Mouse (Mus musculus) heart, embryonic 14.5 days (tissue): ENCODE data around the gene Abcb9. TPM values are rescaled to one million over a fixed set of nuclear protein-coding genes. Genes with fewer than 3 reads are reported as not detected.

Source experiments
- polyA plus RNA-seq: library from polyadenylated mRNA; unstranded; fragments of >200 nt; fragmentation: Nextera tagmentation; extraction: Ambion mirVana; gene quantifications from 2 replicates; pipeline ENCODE4 v1.2.1, GENCODE M21; 2014

Abcb9 gene
- polyA plus RNA-seq, 1 experiment from 2014 or later = 0.97 TPM

Other genes with a start within 250 kb of the Abcb9 start
- gene Hcar2, start 230.3 kb downstream of the Abcb9 start, polyA plus RNA-seq = not detected in 2 replicates
- 0.32 TPM in 1 of 2 replicates, not detected in the other for gene Hcar1, start 215.8 kb downstream of the Abcb9 start, polyA plus RNA-seq
- gene Denr, start 188.6 kb downstream of the Abcb9 start, polyA plus RNA-seq = 89.2 and 89.5 TPM in 2 replicates
- 1.4 and 2.8 TPM in 2 replicates for gene Gm43518, start 168.4 kb downstream of the Abcb9 start, polyA plus RNA-seq
- gene Ccdc62, start 165.1 kb downstream of the Abcb9 start, polyA plus RNA-seq = 5.1 and 6.2 TPM in 2 replicates
- gene Hip1r, start 122.2 kb downstream of the Abcb9 start, polyA plus RNA-seq = 5.0 and 5.3 TPM in 2 replicates
- gene Vps37b, start 63.5 kb downstream of the Abcb9 start, polyA plus RNA-seq = 47.6 and 47.7 TPM in 2 replicates
- gene Ogfod2, start 16.5 kb upstream of the Abcb9 start, polyA plus RNA-seq = 15.0 and 15.6 TPM in 2 replicates
- 63.0 and 66.2 TPM in 2 replicates for gene Arl6ip4, start 20.3 kb upstream of the Abcb9 start, polyA plus RNA-seq
- gene Pitpnm2, start 154.0 kb upstream of the Abcb9 start, polyA plus RNA-seq = 10.2 and 12.0 TPM in 2 replicates
- 11.7 and 14.4 TPM in 2 replicates for gene Mphosph9, start 232.2 kb upstream of the Abcb9 start, polyA plus RNA-seq
- gene 2810006K23Rik, start 232.3 kb upstream of the Abcb9 start, polyA plus RNA-seq = 14.3 and 15.5 TPM in 2 replicates